Comparison of ENCODE assay signal across 22 mouse cellular contexts in the genomic region with DNA sequence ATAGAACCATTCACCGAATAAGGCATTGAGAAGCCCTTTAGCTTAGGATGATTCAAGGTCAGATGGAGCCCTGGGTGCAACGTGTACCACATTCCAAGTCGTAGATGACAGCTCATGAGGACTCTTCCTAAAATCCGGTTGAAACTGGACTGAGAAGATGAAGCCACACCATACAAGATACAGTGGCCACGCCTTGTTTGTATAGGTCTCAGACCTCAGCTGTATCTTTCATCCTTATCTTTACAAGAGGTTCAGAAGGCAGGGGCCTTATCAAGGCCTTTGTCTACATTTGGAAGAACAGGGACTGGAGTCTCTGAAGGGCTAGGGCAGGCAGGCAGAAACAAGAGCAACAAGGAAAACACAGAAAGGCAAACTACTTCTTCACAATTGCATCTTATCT.
DNase-seq lines count a peak whose midpoint lies in the region; ATAC-seq and TF ChIP-seq lines count a peak whose summit lies in the region.
"Had no signal": no experiment of that assay in that cellular context is flagged by ENCODE, and none has a peak within 500 bp of the region (broad histone marks: within the 10 kb centered on the region; RNA-seq: fewer than 3 reads in every experiment).

No protein-coding gene starts in this region.

- no peaks in the 10 kb centered on the region for H3K27me3 ChIP-seq in forebrain, embryonic 11.5 days (ENCODE audit: control insufficient read depth, insufficient read depth, low read length)
- H3K27me3 ChIP-seq in forebrain, embryonic 14.5 days (replicated peaks; ENCODE audit: control insufficient read depth, insufficient read depth, low read length) = no peaks in the 10 kb centered on the region
- no peaks in the 10 kb centered on the region for H3K27me3 ChIP-seq in heart, embryonic 12.5 days (replicated peaks)
- no peaks in the 10 kb centered on the region for H3K27me3 ChIP-seq in intestine, embryonic 15.5 days (replicated peaks)
- no peaks in the 10 kb centered on the region for H3K27me3 ChIP-seq in intestine, postnatal 0 days (replicated peaks; ENCODE audit: control insufficient read depth, insufficient read depth, low read length)
- H3K27me3 ChIP-seq: embryonic facial prominence, embryonic 12.5 days; embryonic facial prominence, embryonic 15.5 days; forebrain, embryonic 12.5 days; hindbrain, embryonic 12.5 days; hindbrain, embryonic 15.5 days had no signal

- no peaks in the 10 kb centered on the region for H3K4me1 ChIP-seq in forebrain, embryonic 11.5 days (replicated peaks; ENCODE audit: control insufficient read depth, insufficient read depth, low read length)
- H3K4me1 ChIP-seq in forebrain, embryonic 14.5 days (ENCODE audit: control insufficient read depth, insufficient read depth, low read length) = no peaks in the 10 kb centered on the region
- peaks cover 25% of the 10 kb centered on the region for H3K4me1 ChIP-seq in heart, embryonic 12.5 days (replicated peaks)
- H3K4me1 ChIP-seq in intestine, embryonic 15.5 days (replicated peaks) = 0 out of 2 replicates have a peak, but pooled peaks cover 2% of the 10 kb centered on the region
- no peaks in the 10 kb centered on the region; the same call in 1 of the 2 replicates for H3K4me1 ChIP-seq in intestine, postnatal 0 days (replicated peaks; ENCODE audit: control insufficient read depth, insufficient read depth, low read length)
- H3K4me1 ChIP-seq: embryonic facial prominence, embryonic 12.5 days; embryonic facial prominence, embryonic 15.5 days; forebrain, embryonic 12.5 days; hindbrain, embryonic 12.5 days; hindbrain, embryonic 15.5 days had no signal

- no peak overlapping the region for H3K9ac ChIP-seq in forebrain, embryonic 11.5 days (ENCODE audit: low read length)
- H3K9ac ChIP-seq in forebrain, embryonic 14.5 days (ENCODE audit: low read length) = no peak overlapping the region
- H3K9ac ChIP-seq in heart, embryonic 12.5 days = no peak overlapping the region
- no peak overlapping the region for H3K9ac ChIP-seq in intestine, embryonic 15.5 days
- no peak overlapping the region for H3K9ac ChIP-seq in intestine, postnatal 0 days (ENCODE audit: low read depth, low read length)
- H3K9ac ChIP-seq: embryonic facial prominence, embryonic 12.5 days; embryonic facial prominence, embryonic 15.5 days; forebrain, embryonic 12.5 days; hindbrain, embryonic 12.5 days; hindbrain, embryonic 15.5 days had no signal

- no peaks in the 10 kb centered on the region for H3K36me3 ChIP-seq in forebrain, embryonic 11.5 days (ENCODE audit: control insufficient read depth, insufficient read depth, low read length)
- no peaks in the 10 kb centered on the region for H3K36me3 ChIP-seq in forebrain, embryonic 14.5 days (ENCODE audit: control insufficient read depth, insufficient read depth, low read length)
- no peaks in the 10 kb centered on the region for H3K36me3 ChIP-seq in heart, embryonic 12.5 days
- no peaks in the 10 kb centered on the region for H3K36me3 ChIP-seq in intestine, embryonic 15.5 days
- no peaks in the 10 kb centered on the region for H3K36me3 ChIP-seq in intestine, postnatal 0 days (ENCODE audit: control insufficient read depth, insufficient read depth)
- H3K36me3 ChIP-seq: embryonic facial prominence, embryonic 12.5 days; embryonic facial prominence, embryonic 15.5 days; forebrain, embryonic 12.5 days; hindbrain, embryonic 12.5 days; hindbrain, embryonic 15.5 days had no signal

- WGBS in forebrain, embryonic 11.5 days = 93% methylated on average over 5 of the region's 5 CpGs
- WGBS in forebrain, embryonic 14.5 days = 89% methylated on average over 5 of the region's 5 CpGs
- 33% methylated on average over 5 of the region's 5 CpGs for WGBS in heart, embryonic 12.5 days
- 62% methylated on average over 5 of the region's 5 CpGs for WGBS in intestine, embryonic 15.5 days
- 50% methylated on average over 5 of the region's 5 CpGs for WGBS in intestine, postnatal 0 days

- H3K27ac ChIP-seq in forebrain, embryonic 11.5 days (ENCODE audit: low read depth, low read length) = no peak overlapping the region
- no peak overlapping the region for H3K27ac ChIP-seq in forebrain, embryonic 14.5 days (ENCODE audit: low read depth, low read length)
- peak overlapping the region; percentile 38; the same call in 1 of the 2 replicates for H3K27ac ChIP-seq in heart, embryonic 12.5 days (ENCODE audit: poor library complexity, severe bottlenecking)
- H3K27ac ChIP-seq in intestine, embryonic 15.5 days = no peak overlapping the region
- no peak overlapping the region for H3K27ac ChIP-seq in intestine, postnatal 0 days (ENCODE audit: low read depth, low read length)
- H3K27ac ChIP-seq: embryonic facial prominence, embryonic 12.5 days; embryonic facial prominence, embryonic 15.5 days; forebrain, embryonic 12.5 days; hindbrain, embryonic 12.5 days; hindbrain, embryonic 15.5 days had no signal

- TF ChIP-seq CTCF in intestine, postnatal 0 days (IDR thresholded peaks at IDR 0.05; ENCODE audit: low read depth) = no peak

- peak; percentile 11 for DNase-seq in forebrain, embryonic 11.5 days (ENCODE audit: low spot score)
- DNase-seq in forebrain, embryonic 14.5 days (ENCODE audit: low spot score) = no peak
- no peak for DNase-seq in heart, adult 11 months
- no peak for DNase-seq in adrenal gland, postnatal 14 days
- DNase-seq: adrenal gland, adult 8-10 months; adrenal gland, postnatal 36 days; cerebellum, adult 2 months; cerebellum, adult 9-11 months; cerebellum, postnatal 25 days; gastrocnemius, postnatal 10 days; gastrocnemius, postnatal 36 days; kidney, adult 2 months had no signal

- H3K9me3 ChIP-seq in forebrain, embryonic 11.5 days (ENCODE audit: control insufficient read depth, low read length) = no peaks in the 10 kb centered on the region
- no peaks in the 10 kb centered on the region for H3K9me3 ChIP-seq in forebrain, embryonic 14.5 days (replicated peaks; ENCODE audit: control insufficient read depth, low read length)
- H3K9me3 ChIP-seq in heart, embryonic 12.5 days (replicated peaks) = no peaks in the 10 kb centered on the region
- no peaks in the 10 kb centered on the region for H3K9me3 ChIP-seq in intestine, embryonic 15.5 days
- H3K9me3 ChIP-seq in intestine, postnatal 0 days (ENCODE audit: control insufficient read depth) = no peaks in the 10 kb centered on the region
- H3K9me3 ChIP-seq: embryonic facial prominence, embryonic 12.5 days; embryonic facial prominence, embryonic 15.5 days; forebrain, embryonic 12.5 days; hindbrain, embryonic 12.5 days; hindbrain, embryonic 15.5 days had no signal

- no peak overlapping the region for H3K4me2 ChIP-seq in forebrain, embryonic 11.5 days (ENCODE audit: low read depth, low read length, severe bottlenecking)
- no peak overlapping the region for H3K4me2 ChIP-seq in forebrain, embryonic 14.5 days (ENCODE audit: low read length)
- H3K4me2 ChIP-seq in heart, embryonic 12.5 days = no peak overlapping the region
- no peak overlapping the region for H3K4me2 ChIP-seq in intestine, embryonic 15.5 days (replicated peaks)
- H3K4me2 ChIP-seq in intestine, postnatal 0 days (replicated peaks; ENCODE audit: low read depth) = no peak overlapping the region
- H3K4me2 ChIP-seq: embryonic facial prominence, embryonic 12.5 days; embryonic facial prominence, embryonic 15.5 days; forebrain, embryonic 12.5 days; hindbrain, embryonic 12.5 days; hindbrain, embryonic 15.5 days had no signal

- no peak for ATAC-seq in forebrain, embryonic 11.5 days (replicated peaks; ENCODE audit: low FRiP score)
- no peak for ATAC-seq in forebrain, embryonic 14.5 days
- ATAC-seq in heart, embryonic 12.5 days (ENCODE audit: insufficient number of reproducible peaks, low FRiP score) = 0 out of 2 replicates have a peak, but pooled peaks have one; percentile 6
- ATAC-seq in intestine, embryonic 15.5 days = peak; percentile 68
- no peak for ATAC-seq in intestine, postnatal 0 days
- ATAC-seq: activated CD4-positive, CD25-positive, alpha-beta regulatory T cell, adult 4 months; forebrain, embryonic 16.5 days had no signal

- no peak overlapping the region for H3K4me3 ChIP-seq in forebrain, embryonic 11.5 days (ENCODE audit: low read depth, low read length)
- no peak overlapping the region for H3K4me3 ChIP-seq in forebrain, embryonic 14.5 days (ENCODE audit: low read depth, low read length)
- no peak overlapping the region for H3K4me3 ChIP-seq in heart, embryonic 12.5 days
- H3K4me3 ChIP-seq in intestine, embryonic 15.5 days (replicated peaks) = no peak overlapping the region
- no peak overlapping the region for H3K4me3 ChIP-seq in intestine, postnatal 0 days (ENCODE audit: low read depth, low read length)
- H3K4me3 ChIP-seq: embryonic facial prominence, embryonic 12.5 days; embryonic facial prominence, embryonic 15.5 days; forebrain, embryonic 12.5 days; hindbrain, embryonic 12.5 days; hindbrain, embryonic 15.5 days had no signal

Comparison
In these comparisons a context has a peak if more than half of its experiments do, and no peak if none do; other contexts are left out.
1. ATAC-seq: peak in heart, embryonic 12.5 days (single experiment) and intestine, embryonic 15.5 days (single experiment); none in forebrain, embryonic 11.5 days (single experiment), forebrain, embryonic 14.5 days (single experiment) and intestine, postnatal 0 days (single experiment).